Mouse (Mus musculus) embryonic facial prominence, embryonic 14.5 days (tissue): ENCODE measurements around the gene Spns3. TPM values are rescaled to one million over a fixed set of nuclear protein-coding genes. Genes with fewer than 3 reads are reported as not detected.

Experiments used
- ATAC-seq: fragments of 200-750 bp; cut with Nextera tagmentation; 2 replicates; pipeline ENCODE4 v1.8.0; 2017; ENCODE audit warnings: low read depth, moderate number of reproducible peaks, moderate TSS enrichment
- DNase-seq: peaks from one replicate; pipeline ENCODE4 v3.0.0-alpha.2; 2015; ENCODE audit warnings: low spot score
- H3K27ac ChIP-seq: fragments of 300-500 bp; sonication (generic); replicated peaks from 2 replicates; pipeline ENCODE4 v1.5.1; 2014; ENCODE audit warnings: low read depth, mild to moderate bottlenecking, low read length, moderate library complexity
- H3K27me3 ChIP-seq: fragments of 300-500 bp; sonication (generic); replicated peaks from 2 replicates; pipeline ENCODE4 v1.6.1; 2014; ENCODE audit warnings: low read length; ENCODE audit not compliant: control insufficient read depth, insufficient read depth
- H3K36me3 ChIP-seq: fragments of 300-500 bp; sonication (generic); 2 replicates; pipeline ENCODE4 v1.6.1; 2014; ENCODE audit warnings: low read length, mixed read lengths; ENCODE audit not compliant: control insufficient read depth, insufficient read depth
- H3K4me1 ChIP-seq: fragments of 300-500 bp; sonication (generic); 2 replicates; pipeline ENCODE4 v1.6.1; 2014; ENCODE audit warnings: antibody characterized with exemption, low read length; ENCODE audit not compliant: control insufficient read depth, insufficient read depth
- H3K4me2 ChIP-seq: fragments of 300-500 bp; sonication (generic); 2 replicates; pipeline ENCODE4 v1.6.1; 2014; ENCODE audit warnings: low read depth, mild to moderate bottlenecking, low read length, moderate library complexity, mixed read lengths
- H3K4me3 ChIP-seq: fragments of 300-500 bp; sonication (generic); 2 replicates; pipeline ENCODE4 v1.5.1; 2014; ENCODE audit warnings: low read depth, mild to moderate bottlenecking, low read length
- H3K9ac ChIP-seq: fragments of 300-500 bp; sonication (generic); 2 replicates; pipeline ENCODE4 v1.6.1; 2014; ENCODE audit warnings: low read depth, mild to moderate bottlenecking, low read length, moderate library complexity, mixed read lengths
- H3K9me3 ChIP-seq: fragments of 300-500 bp; sonication (generic); 2 replicates; pipeline ENCODE4 v1.6.1; 2016; ENCODE audit warnings: low read length; ENCODE audit not compliant: control insufficient read depth
- WGBS: fragments of 180-500 bp; shearing (Covaris S2); extraction: QIAGEN DNeasy Blood & Tissue Kit; methylation state at CpG from one replicate; pipeline ENCODE4 v1.1.7; 2014; 5-methylcytosine and 5-hydroxymethylcytosine counted together
- polyA plus RNA-seq: library from polyadenylated mRNA; unstranded; fragments of >200 nt; fragmentation: Nextera tagmentation; extraction: Ambion mirVana; gene quantifications from 2 replicates; pipeline ENCODE4 v1.2.1, GENCODE M21; 2014

Gene Spns3
- polyA plus RNA-seq, 1 experiment from 2014 or later: 0.54 TPM

DNA sequence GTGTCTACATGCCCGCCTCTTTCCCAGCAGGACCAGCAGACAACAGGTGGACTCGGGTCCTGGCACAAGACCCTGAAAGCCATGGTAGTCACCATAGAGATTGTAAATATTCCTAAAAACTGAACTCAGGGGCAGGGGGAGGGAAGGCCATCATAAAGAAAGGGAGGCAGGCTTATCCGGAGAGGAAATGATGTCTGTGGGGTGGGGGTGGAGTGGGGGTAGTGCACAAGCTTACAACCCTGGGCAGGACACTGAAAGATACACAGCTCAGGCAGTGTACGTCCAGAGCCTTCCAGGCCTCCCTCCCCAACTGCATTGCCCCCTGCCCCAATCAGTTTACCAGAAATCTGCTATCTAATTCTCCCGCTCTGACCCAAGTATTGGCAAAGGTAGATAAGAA is 63.1 kb downstream of the Spns3 start:
- no peaks in the 10 kb centered on the region for H3K36me3 ChIP-seq
- ATAC-seq (no peak), DNase-seq (no peak)
- H3K4me3 ChIP-seq: no peak overlapping the region
- H3K27me3 ChIP-seq: peaks cover 32% of the 10 kb centered on the region
- H3K4me2 ChIP-seq: peak overlapping the region; percentile 99; the same call in 1 of the 2 replicates
- no peak overlapping the region for H3K27ac ChIP-seq
- WGBS: 46% methylated on average over 5 of the region's 5 CpGs
- H3K9ac ChIP-seq: no peak overlapping the region
- peaks cover 10% of the 10 kb centered on the region for H3K4me1 ChIP-seq
- H3K9me3 ChIP-seq: no peaks in the 10 kb centered on the region

DNA sequence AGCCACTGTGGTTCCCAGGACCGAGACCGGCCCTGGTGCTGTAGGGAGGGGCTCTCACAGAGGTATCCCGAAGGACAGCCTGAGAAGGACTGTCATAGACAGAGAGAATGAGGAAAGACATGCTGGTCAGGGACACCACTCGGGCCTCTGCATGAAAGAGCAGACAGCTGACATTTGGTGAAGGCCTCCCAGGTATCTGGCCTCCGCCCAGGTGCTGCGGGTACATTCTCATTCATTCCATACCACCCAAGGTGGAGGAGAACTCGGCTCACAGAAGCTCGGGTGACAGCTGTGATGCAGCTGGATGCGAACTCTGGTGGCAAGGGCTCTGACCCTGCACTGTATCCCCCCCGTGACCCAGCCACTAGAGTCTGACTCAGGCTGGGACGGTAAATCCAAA is 64.3 kb downstream of the Spns3 start:
- WGBS: 59% methylated on average over 11 of the region's 11 CpGs
- H3K27me3 ChIP-seq: peaks cover 32% of the 10 kb centered on the region
- peaks cover 10% of the 10 kb centered on the region for H3K4me1 ChIP-seq
- DNase-seq (no peak), ATAC-seq (no peak)
- H3K36me3 ChIP-seq: no peaks in the 10 kb centered on the region
- no peak overlapping the region for H3K4me2 ChIP-seq
- no peaks in the 10 kb centered on the region for H3K9me3 ChIP-seq
- no peak overlapping the region for H3K4me3 ChIP-seq
- H3K9ac ChIP-seq: no peak overlapping the region
- H3K27ac ChIP-seq: no peak overlapping the region

- no peak overlapping the region for H3K9ac ChIP-seq
- no peak overlapping the region for H3K27ac ChIP-seq
- H3K4me3 ChIP-seq: no peak overlapping the region
- ATAC-seq: no peak
- no peak overlapping the region for H3K4me2 ChIP-seq
- H3K4me1 ChIP-seq: peaks cover 10% of the 10 kb centered on the region
- no peak for DNase-seq
- H3K36me3 ChIP-seq: no peaks in the 10 kb centered on the region
- H3K9me3 ChIP-seq: no peaks in the 10 kb centered on the region
- WGBS: 57% methylated on average over 5 of the region's 5 CpGs
- H3K27me3 ChIP-seq: peaks cover 27% of the 10 kb centered on the region
These were observed 65.1 kb downstream of the Spns3 start for GRCm38 (mm10) chr11:72485157-72485556.

DNA sequence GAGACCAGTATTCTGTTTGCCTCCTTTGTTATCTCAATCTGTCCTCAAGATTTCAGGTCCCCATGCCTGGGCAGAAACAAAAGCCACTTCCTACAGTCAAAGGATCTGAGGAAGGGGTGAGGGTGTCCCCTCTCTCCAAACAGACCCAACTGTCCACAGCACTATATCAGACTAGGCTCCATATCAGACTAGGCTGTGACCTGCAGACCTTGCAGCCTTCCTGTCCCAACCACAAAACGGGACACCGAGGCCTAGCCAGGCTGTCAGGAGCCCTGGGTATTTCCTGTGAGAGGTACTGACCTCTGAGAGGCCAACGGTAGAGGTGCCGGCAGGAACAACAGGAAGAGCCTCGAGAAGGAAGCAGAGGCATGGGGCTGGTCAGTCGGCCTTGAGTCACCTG is 65.8 kb downstream of the Spns3 start:
- 52% methylated on average over 6 of the region's 6 CpGs for whole genome bisulfite sequencing
- H3K4me2 ChIP-seq: no peak overlapping the region
- no peaks in the 10 kb centered on the region for H3K9me3 ChIP-seq
- no peak overlapping the region for H3K9ac ChIP-seq
- H3K4me1 ChIP-seq: peaks cover 10% of the 10 kb centered on the region
- DNase-seq (no peak), ATAC-seq (no peak)
- H3K27ac ChIP-seq: no peak overlapping the region
- no peak overlapping the region for H3K4me3 ChIP-seq
- no peaks in the 10 kb centered on the region for H3K36me3 ChIP-seq
- H3K27me3 ChIP-seq: peaks cover 27% of the 10 kb centered on the region

DNA sequence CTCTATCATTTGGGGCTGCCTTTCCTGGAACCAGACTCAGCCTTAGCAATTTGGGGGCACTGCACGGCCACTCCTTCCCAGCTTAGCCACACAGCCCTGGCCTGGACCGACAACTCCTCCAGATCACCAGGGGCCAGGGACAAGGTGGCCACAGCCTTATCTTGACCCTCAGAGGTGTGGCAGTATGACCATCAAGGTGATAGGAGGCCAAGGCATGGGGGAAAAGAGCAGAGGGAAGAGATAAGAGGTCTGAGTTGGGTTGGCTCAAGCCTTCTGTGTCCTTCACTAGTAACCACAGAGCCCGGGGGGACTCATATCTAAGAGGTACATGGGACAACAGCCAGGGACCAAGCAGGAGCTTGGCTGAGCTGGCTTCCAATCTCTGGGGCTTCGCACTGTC is 68.4 kb downstream of the Spns3 start:
- no peaks in the 10 kb centered on the region for H3K36me3 ChIP-seq
- H3K4me2 ChIP-seq: no peak overlapping the region
- WGBS: 81% methylated on average over 4 of the region's 4 CpGs
- H3K4me1 ChIP-seq: peaks cover 11% of the 10 kb centered on the region
- no peaks in the 10 kb centered on the region for H3K9me3 ChIP-seq
- ATAC-seq (no peak), DNase-seq (no peak)
- 0 out of 2 replicates have a peak, but pooled peaks cover under 1% of the 10 kb centered on the region for H3K27me3 ChIP-seq
- no peak overlapping the region for H3K27ac ChIP-seq
- no peak overlapping the region for H3K4me3 ChIP-seq
- H3K9ac ChIP-seq: no peak overlapping the region

DNA sequence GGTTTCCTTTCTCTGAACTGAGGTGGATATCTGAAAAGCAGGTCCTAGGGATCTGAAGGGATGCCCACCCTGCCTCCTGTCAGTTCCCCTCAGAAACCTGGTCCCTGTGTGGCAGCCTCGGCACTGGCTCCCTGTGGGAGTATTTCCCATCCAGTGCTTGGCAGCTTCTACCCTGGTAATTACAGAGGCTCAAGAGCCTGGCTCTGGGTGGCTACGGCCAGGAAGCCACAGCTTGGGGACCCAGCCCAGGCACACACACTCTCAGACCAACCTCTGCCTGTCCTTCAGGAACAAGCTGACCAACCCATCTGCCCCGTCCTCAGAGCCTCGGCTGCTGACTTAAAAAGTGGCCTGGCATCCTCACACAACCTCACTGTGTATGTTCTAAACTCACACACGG is 69.0 kb downstream of the Spns3 start:
- DNase-seq: no peak
- no peak overlapping the region for H3K4me3 ChIP-seq
- peaks cover 11% of the 10 kb centered on the region for H3K4me1 ChIP-seq
- H3K36me3 ChIP-seq: no peaks in the 10 kb centered on the region
- H3K9me3 ChIP-seq: no peaks in the 10 kb centered on the region
- WGBS: 72% methylated on average over 5 of the region's 5 CpGs
- peak; percentile 20; the same call in 1 of the 2 replicates for ATAC-seq
- no peak overlapping the region for H3K27ac ChIP-seq
- no peak overlapping the region for H3K9ac ChIP-seq
- no peaks in the 10 kb centered on the region for H3K27me3 ChIP-seq
- no peak overlapping the region for H3K4me2 ChIP-seq

- H3K27me3 ChIP-seq: no peaks in the 10 kb centered on the region
- ATAC-seq (no peak), DNase-seq (no peak)
- no peaks in the 10 kb centered on the region for H3K9me3 ChIP-seq
- no peak overlapping the region for H3K4me3 ChIP-seq
- H3K36me3 ChIP-seq: no peaks in the 10 kb centered on the region
- H3K4me2 ChIP-seq: no peak overlapping the region
- 69% methylated on average over 2 of the region's 2 CpGs for WGBS
- H3K27ac ChIP-seq: no peak overlapping the region
- no peak overlapping the region for H3K9ac ChIP-seq
- H3K4me1 ChIP-seq: peaks cover 11% of the 10 kb centered on the region
These were observed 70.8 kb downstream of the Spns3 start for GRCm38 (mm10) chr11:72479499-72479898.

DNA sequence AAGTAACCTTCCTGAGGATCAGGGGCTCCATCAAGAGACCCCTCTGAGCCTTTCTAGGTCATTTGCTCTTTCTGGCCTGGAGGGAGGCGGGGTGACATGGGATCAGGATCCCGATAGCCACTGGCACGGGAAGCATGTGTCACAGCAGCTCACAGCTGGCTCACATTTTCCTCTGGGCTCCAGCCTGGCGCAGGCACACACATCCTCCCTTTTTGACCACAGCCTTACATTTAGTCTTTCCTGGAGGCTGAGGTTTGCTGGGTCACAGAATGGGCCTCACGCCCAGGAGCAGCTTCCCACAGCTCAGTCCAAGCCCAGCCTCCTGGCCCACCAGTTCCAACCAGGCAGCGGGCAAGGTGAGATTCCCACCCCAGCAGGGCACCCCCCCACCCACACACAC is 72.1 kb downstream of the Spns3 start:
- H3K9me3 ChIP-seq: no peaks in the 10 kb centered on the region
- H3K4me3 ChIP-seq: no peak overlapping the region
- ATAC-seq: no peak
- H3K27ac ChIP-seq: peak overlapping the region; percentile 50
- no peak overlapping the region for H3K4me2 ChIP-seq
- peak; percentile 56 for DNase-seq
- peaks cover 11% of the 10 kb centered on the region for H3K4me1 ChIP-seq
- WGBS: 48% methylated on average over 6 of the region's 6 CpGs
- no peaks in the 10 kb centered on the region for H3K36me3 ChIP-seq
- H3K9ac ChIP-seq: no peak overlapping the region
- H3K27me3 ChIP-seq: no peaks in the 10 kb centered on the region

DNA sequence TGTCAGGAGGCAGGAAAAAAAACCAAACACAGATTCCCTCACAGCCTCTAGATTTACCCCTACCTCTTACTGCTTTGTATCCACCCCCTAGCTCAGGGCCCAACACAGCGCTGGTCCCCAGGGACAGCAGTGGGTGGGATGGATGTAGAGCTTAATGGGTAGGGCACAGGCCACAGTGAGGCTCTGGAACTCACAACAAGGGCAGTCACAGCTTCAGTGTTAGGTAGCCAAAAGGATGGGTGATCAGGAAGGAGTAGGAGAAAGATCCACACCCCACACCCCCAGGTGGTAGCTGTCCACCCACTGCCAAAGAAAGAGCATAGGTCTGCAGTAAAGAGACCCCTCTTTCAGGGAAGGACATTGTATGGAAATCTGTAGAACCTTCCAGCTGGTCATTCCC is 72.7 kb downstream of the Spns3 start:
- no peak overlapping the region for H3K4me3 ChIP-seq
- no peaks in the 10 kb centered on the region for H3K36me3 ChIP-seq
- WGBS: 90% methylated on average over 1 of the region's 1 CpGs
- H3K27ac ChIP-seq: peak overlapping the region; percentile 50; the same call in 1 of the 2 replicates
- no peaks in the 10 kb centered on the region for H3K27me3 ChIP-seq
- ATAC-seq: no peak
- no peak overlapping the region for H3K4me2 ChIP-seq
- H3K9ac ChIP-seq: peak overlapping the region; percentile 14; the same call in 1 of the 2 replicates
- peaks cover 11% of the 10 kb centered on the region for H3K4me1 ChIP-seq
- H3K9me3 ChIP-seq: no peaks in the 10 kb centered on the region
- DNase-seq: no peak
